Mouse (Mus musculus) forebrain, embryonic 13.5 days (tissue): ENCODE data around the gene Cfi. TPM values are rescaled to one million over a fixed set of nuclear protein-coding genes. Genes with fewer than 3 reads are reported as not detected.

Experiments
- ATAC-seq: fragments of 200-750 bp; cut with Nextera tagmentation; 2 replicates; pipeline ENCODE4 v1.8.0; 2017
- H3K27ac ChIP-seq: fragments of 300-500 bp; sonication (generic); 2 replicates; pipeline ENCODE4 v1.5.1; 2015; ENCODE audit warnings: inconsistent platforms, mild to moderate bottlenecking, moderate library complexity
- H3K27me3 ChIP-seq: fragments of 300-500 bp; sonication (generic); 2 replicates; pipeline ENCODE4 v1.6.1; 2015; ENCODE audit warnings: mild to moderate bottlenecking, inconsistent platforms
- H3K36me3 ChIP-seq: fragments of 300-500 bp; sonication (generic); 2 replicates; pipeline ENCODE4 v1.6.1; 2015; ENCODE audit warnings: mild to moderate bottlenecking, inconsistent platforms; ENCODE audit not compliant: poor library complexity, severe bottlenecking
- H3K4me1 ChIP-seq: fragments of 300-500 bp; sonication (generic); 2 replicates; pipeline ENCODE4 v1.6.1; 2015; ENCODE audit warnings: inconsistent platforms
- H3K4me2 ChIP-seq: fragments of 300-500 bp; sonication (generic); 2 replicates; pipeline ENCODE4 v1.6.1; 2015; ENCODE audit warnings: inconsistent platforms, mild to moderate bottlenecking, moderate library complexity
- H3K4me3 ChIP-seq: fragments of 300-500 bp; sonication (generic); 2 replicates; pipeline ENCODE4 v1.5.1; 2015; ENCODE audit warnings: mild to moderate bottlenecking, inconsistent platforms
- H3K9ac ChIP-seq: fragments of 300-500 bp; sonication (generic); 2 replicates; pipeline ENCODE4 v1.6.1; 2015; ENCODE audit warnings: mild to moderate bottlenecking, inconsistent platforms
- H3K9me3 ChIP-seq: fragments of 300-500 bp; sonication (generic); replicated peaks from 2 replicates; pipeline ENCODE4 v1.6.1; 2016; ENCODE audit warnings: inconsistent platforms
- WGBS: fragments of 180-500 bp; shearing (Covaris S2); methylation state at CpG from one replicate; pipeline ENCODE4 v1.1.7; 2015; 5-methylcytosine and 5-hydroxymethylcytosine counted together
- polyA plus RNA-seq: library from polyadenylated mRNA; unstranded; fragments of >200 nt; fragmentation: Nextera tagmentation; extraction: Ambion mirVana; gene quantifications from 2 replicates; pipeline ENCODE4 v1.2.1, GENCODE M21; 2015

The Cfi gene
- polyA plus RNA-seq, 1 experiment from 2014 or later, result 0.31 TPM

GRCm38 (mm10) chr3:129878405-129879021 is 42.8 kb downstream of the Cfi start, which contains the start of gene Pla2g12a:
TSS of gene Pla2g12a (plus strand) at chr3:129878606.
- Histone ChIP-seq H3K9me3 (no peaks in the 10 kb centered on the region), H3K4me2 (peak within 1 kb of the TSS; percentile 86), H3K36me3 (no peaks in the 10 kb centered on the region), H3K4me3 (peak within 1 kb of the TSS; percentile 67), H3K27ac (peak within 1 kb of the TSS; percentile 73), H3K4me1 (peaks cover 11% of the 10 kb centered on the region), H3K9ac (peak within 1 kb of the TSS; percentile 75), H3K27me3 (no peaks in the 10 kb centered on the region)
- WGBS, result under 1% methylated on average over 44 of the region's 66 CpGs
- peak; percentile 94 for ATAC-seq

GRCm38 (mm10) chr3:129879131-129879757 is 43.6 kb downstream of the Cfi start:
- Histone ChIP-seq H3K36me3 (no peaks in the 10 kb centered on the region), H3K4me3 (peak overlapping the region; percentile 67), H3K27me3 (no peaks in the 10 kb centered on the region), H3K9me3 (no peaks in the 10 kb centered on the region), H3K4me1 (peaks cover 11% of the 10 kb centered on the region), H3K9ac (peak overlapping the region; percentile 75), H3K4me2 (peak overlapping the region; percentile 86), H3K27ac (no peak overlapping the region)
- peak; percentile 61 for ATAC-seq
- under 1% methylated on average over 24 of the region's 25 CpGs for WGBS

- Histone ChIP-seq H3K27me3 (no peaks in the 10 kb centered on the region), H3K4me1 (peaks cover 11% of the 10 kb centered on the region), H3K9ac (no peak overlapping the region), H3K4me2 (peak overlapping the region; percentile 86), H3K4me3 (peak overlapping the region; percentile 67), H3K27ac (no peak overlapping the region), H3K9me3 (no peaks in the 10 kb centered on the region), H3K36me3 (no peaks in the 10 kb centered on the region)
- 70% methylated on average over 2 of the region's 2 CpGs for WGBS
- ATAC-seq, result no peak
Measured at GRCm38 (mm10) chr3:129879913-129880312, 44.2 kb downstream of the Cfi start.

- Histone ChIP-seq H3K9ac (no peak overlapping the region), H3K4me3 (no peak overlapping the region), H3K27me3 (no peaks in the 10 kb centered on the region), H3K4me2 (no peak overlapping the region), H3K27ac (no peak overlapping the region), H3K36me3 (no peaks in the 10 kb centered on the region), H3K4me1 (peaks cover 11% of the 10 kb centered on the region), H3K9me3 (no peaks in the 10 kb centered on the region)
- WGBS, result 95% methylated on average over 8 of the region's 8 CpGs
- ATAC-seq, result no peak
Measured at GRCm38 (mm10) chr3:129880925-129881593, 45.4 kb downstream of the Cfi start.

- Histone ChIP-seq H3K27ac (no peak overlapping the region), H3K9me3 (no peaks in the 10 kb centered on the region), H3K4me1 (no peaks in the 10 kb centered on the region), H3K4me2 (no peak overlapping the region), H3K9ac (no peak overlapping the region), H3K36me3 (peaks cover 6% of the 10 kb centered on the region; the same call in 1 of the 2 replicates), H3K27me3 (no peaks in the 10 kb centered on the region), H3K4me3 (no peak overlapping the region)
- 89% methylated on average over 9 of the region's 9 CpGs for WGBS
- ATAC-seq, result no peak
Measured at GRCm38 (mm10) chr3:129885577-129885976, 49.9 kb downstream of the Cfi start.

GRCm38 (mm10) chr3:129886430-129886829 is 50.7 kb downstream of the Cfi start:
- Histone ChIP-seq H3K9ac (no peak overlapping the region), H3K36me3 (peaks cover 13% of the 10 kb centered on the region), H3K4me1 (no peaks in the 10 kb centered on the region), H3K4me2 (no peak overlapping the region), H3K27me3 (no peaks in the 10 kb centered on the region), H3K4me3 (no peak overlapping the region), H3K9me3 (no peaks in the 10 kb centered on the region), H3K27ac (no peak overlapping the region)
- 84% methylated on average over 5 of the region's 5 CpGs for WGBS
- no peak for ATAC-seq

- peaks cover 21% of the 10 kb centered on the region for H3K36me3 ChIP-seq
- H3K27me3 ChIP-seq, result no peaks in the 10 kb centered on the region
- H3K4me1 ChIP-seq, result no peaks in the 10 kb centered on the region
- no peak overlapping the region for H3K4me2 ChIP-seq
- no peak overlapping the region for H3K27ac ChIP-seq
- WGBS, result 92% methylated on average over 13 of the region's 13 CpGs
- no peak for ATAC-seq
- H3K9me3 ChIP-seq, result no peaks in the 10 kb centered on the region
- no peak overlapping the region for H3K4me3 ChIP-seq
- no peak overlapping the region for H3K9ac ChIP-seq
Measured at GRCm38 (mm10) chr3:129887779-129888517, 52.3 kb downstream of the Cfi start.

- peaks cover 27% of the 10 kb centered on the region for H3K36me3 ChIP-seq
- WGBS, result 89% methylated on average over 5 of the region's 5 CpGs
- H3K27ac ChIP-seq, result no peak overlapping the region
Measured at GRCm38 (mm10) chr3:129892003-129892402, 56.3 kb downstream of the Cfi start.

GRCm38 (mm10) chr3:129893143-129893542 is 57.5 kb downstream of the Cfi start:
- no peaks in the 10 kb centered on the region for H3K27me3 ChIP-seq
- no peaks in the 10 kb centered on the region for H3K9me3 ChIP-seq
- H3K9ac ChIP-seq, result no peak overlapping the region
- H3K4me3 ChIP-seq, result no peak overlapping the region
- H3K4me1 ChIP-seq, result no peaks in the 10 kb centered on the region
- peaks cover 27% of the 10 kb centered on the region for H3K36me3 ChIP-seq
- no peak overlapping the region for H3K27ac ChIP-seq
- ATAC-seq, result no peak
- H3K4me2 ChIP-seq, result no peak overlapping the region
- WGBS, result 94% methylated on average over 3 of the region's 3 CpGs

More at GRCm38 (mm10) chr3:129892003-129892402, 56.3 kb downstream of the Cfi start:
- Histone ChIP-seq H3K27me3 (no peaks in the 10 kb centered on the region), H3K4me2 (no peak overlapping the region), H3K4me3 (no peak overlapping the region), H3K4me1 (no peaks in the 10 kb centered on the region), H3K9me3 (no peaks in the 10 kb centered on the region), H3K9ac (no peak overlapping the region)
- ATAC-seq, result no peak

- H3K9ac ChIP-seq, result no peak overlapping the region
- no peaks in the 10 kb centered on the region for H3K27me3 ChIP-seq
- H3K27ac ChIP-seq, result no peak overlapping the region
- peaks cover 14% of the 10 kb centered on the region; the same call in 1 of the 2 replicates for H3K36me3 ChIP-seq
- no peak overlapping the region for H3K4me3 ChIP-seq
- H3K4me1 ChIP-seq, result peaks cover 4% of the 10 kb centered on the region
- H3K4me2 ChIP-seq, result no peak overlapping the region
- 87% methylated on average over 6 of the region's 6 CpGs for WGBS
- no peak for ATAC-seq
- H3K9me3 ChIP-seq, result no peaks in the 10 kb centered on the region
Measured at GRCm38 (mm10) chr3:129896591-129896990, 60.9 kb downstream of the Cfi start.

GRCm38 (mm10) chr3:129898886-129899285 is 63.2 kb downstream of the Cfi start:
- no peak for ATAC-seq
- Histone ChIP-seq H3K27ac (no peak overlapping the region), H3K4me1 (peaks cover 13% of the 10 kb centered on the region), H3K4me3 (no peak overlapping the region), H3K36me3 (no peaks in the 10 kb centered on the region), H3K27me3 (no peaks in the 10 kb centered on the region), H3K4me2 (no peak overlapping the region), H3K9ac (no peak overlapping the region), H3K9me3 (no peaks in the 10 kb centered on the region)
- 61% methylated on average over 4 of the region's 4 CpGs for whole genome bisulfite sequencing
